Mouse (Mus musculus) heart, adult 2 months (tissue): Measurements from ENCODE around the gene Cep170.

Source experiments
- CTCF ChIP-seq: fragments of 200-600 bp; IDR thresholded peaks from 2 replicates; pipeline ENCODE4 v1.8.1; 2022; ENCODE audit warnings: antibody characterized with exemption, mild to moderate bottlenecking, moderate library complexity
- EP300 ChIP-seq: fragments of 200-500 bp; IDR thresholded peaks from 2 replicates; pipeline ENCODE4 v1.6.1; 2011; ENCODE audit warnings: low read depth, low read length, control low read depth; ENCODE audit not compliant: insufficient read depth

DNA sequence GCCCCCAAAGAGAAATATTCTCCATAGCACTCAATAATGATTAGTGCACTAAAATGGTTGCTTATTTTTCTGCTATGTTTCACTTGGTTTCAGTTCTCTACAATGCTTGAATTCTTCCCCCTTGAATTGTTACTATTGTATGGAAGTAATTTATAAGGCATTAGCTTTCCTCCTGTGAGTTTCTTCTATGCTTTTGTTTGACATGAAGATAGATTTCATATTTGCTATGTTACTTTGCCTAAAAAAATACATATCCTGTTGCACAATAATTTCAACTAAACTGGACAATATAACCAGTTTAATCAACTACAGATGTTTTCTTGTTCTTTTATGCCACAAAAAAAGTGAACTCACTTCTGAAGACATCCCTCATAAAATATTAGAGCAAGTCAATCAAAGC lies 3.7 kb downstream of the Cep170 start:
- TF ChIP-seq CTCF, result no peak
- no peak for TF ChIP-seq EP300
